Mouse (Mus musculus): Measurements from ENCODE around the gene Tmed3. TPM values are rescaled to one million over a fixed set of nuclear protein-coding genes. Genes with fewer than 3 reads are reported as not detected.

Gene Tmed3
- polyA plus RNA-seq (2012), result 29.9 and 32.2 TPM in 2 replicates

DNA sequence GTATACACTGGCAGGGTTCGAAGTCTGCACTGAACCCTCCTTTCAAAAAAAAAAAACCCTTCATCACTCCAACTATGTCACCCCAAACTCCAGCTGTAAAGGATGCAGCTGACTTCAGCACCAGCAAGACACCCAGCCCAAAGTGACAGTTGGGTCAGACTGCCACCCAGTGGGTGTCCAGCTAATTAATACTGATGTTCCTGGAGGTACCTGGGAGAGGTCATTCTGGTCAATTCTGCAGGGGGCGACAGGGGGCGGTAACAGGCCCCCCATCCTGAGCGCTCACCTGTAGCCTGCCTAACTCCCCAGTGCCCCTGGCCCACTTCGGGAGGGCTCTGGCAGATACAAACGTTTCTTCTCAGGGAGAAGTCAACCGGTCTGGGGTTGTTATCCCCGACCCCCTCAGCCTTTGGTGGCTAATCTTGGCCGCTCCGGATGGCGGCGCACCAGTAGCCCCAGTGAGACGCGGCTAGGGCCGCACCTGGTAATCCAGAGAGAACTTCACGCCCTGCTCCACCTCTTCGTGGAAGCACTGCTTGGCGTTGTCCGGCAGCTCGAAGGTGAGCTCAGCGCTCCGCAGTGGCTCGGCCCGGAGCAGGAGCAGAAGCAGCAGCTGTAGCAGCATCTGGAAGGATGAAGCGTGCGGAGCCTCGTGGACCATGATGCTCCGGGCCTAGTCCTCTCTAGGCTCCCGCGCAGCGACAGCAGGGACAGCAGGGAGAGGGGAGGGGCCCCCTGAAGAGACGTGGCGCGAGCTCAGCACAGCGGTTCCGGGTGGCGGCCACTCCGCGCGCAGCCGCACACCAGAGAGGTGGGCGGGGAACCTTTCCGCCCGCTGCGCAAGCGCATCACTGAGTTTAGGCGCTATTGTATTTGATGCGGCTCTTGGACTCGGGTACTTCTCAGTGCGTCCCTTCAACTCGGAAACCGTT, at the start of gene Tmed3:
TSS of gene Tmed3 (minus strand) at position 804 of the 932 bp plus-strand sequence.
- no peak for TF ChIP-seq GATA1 (IDR thresholded peaks at IDR 0.05; ENCODE audit: low read length)

DNA sequence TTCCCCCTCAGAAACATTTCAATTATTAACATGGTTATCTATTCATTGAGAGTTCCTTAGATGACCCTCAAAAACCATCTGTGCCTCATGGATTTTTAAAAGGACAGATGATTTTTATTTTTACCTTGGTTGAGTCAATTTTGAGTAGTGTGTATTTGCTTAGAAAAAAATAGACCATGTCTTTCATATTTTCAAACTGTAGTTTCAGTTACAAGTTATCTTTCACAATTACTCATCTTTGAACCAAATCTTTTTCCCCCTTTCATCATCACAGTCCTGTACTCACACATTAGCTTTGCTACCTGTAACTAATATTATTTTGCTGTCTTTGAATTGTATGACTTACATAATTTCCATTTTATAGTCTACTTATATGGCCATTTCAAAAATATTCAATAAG, 35.2 kb upstream of the Tmed3 start:
- no peak for TF ChIP-seq GATA1 (IDR thresholded peaks at IDR 0.05; ENCODE audit: low read length)

DNA sequence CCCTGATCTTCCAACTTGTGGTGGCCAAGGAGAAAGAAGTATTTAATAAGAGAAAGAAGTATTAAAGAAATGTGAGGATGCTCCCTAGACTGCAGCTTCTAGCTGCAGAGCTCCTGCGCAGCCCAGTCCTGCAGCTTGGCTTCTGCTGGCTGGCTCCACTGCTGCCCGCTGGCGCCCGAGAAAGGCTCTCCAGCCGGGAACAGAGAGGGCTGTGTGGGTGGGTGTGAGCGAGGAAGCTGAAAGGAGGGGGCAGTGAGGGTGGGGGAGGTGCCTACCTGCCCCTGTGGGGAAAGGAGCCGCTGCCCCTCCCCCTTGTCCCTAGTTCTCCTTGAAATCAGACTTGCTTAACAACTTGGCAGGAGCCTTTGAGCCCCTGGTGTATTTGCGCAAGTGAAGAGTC, 33.4 kb upstream of the Tmed3 start, which contains the start of gene Ankrd34c:
TSS of gene Ankrd34c (minus strand) at position 181 of the 400 bp plus-strand sequence.
- TF ChIP-seq GATA1 (IDR thresholded peaks at IDR 0.05; ENCODE audit: low read length), result no peak

DNA sequence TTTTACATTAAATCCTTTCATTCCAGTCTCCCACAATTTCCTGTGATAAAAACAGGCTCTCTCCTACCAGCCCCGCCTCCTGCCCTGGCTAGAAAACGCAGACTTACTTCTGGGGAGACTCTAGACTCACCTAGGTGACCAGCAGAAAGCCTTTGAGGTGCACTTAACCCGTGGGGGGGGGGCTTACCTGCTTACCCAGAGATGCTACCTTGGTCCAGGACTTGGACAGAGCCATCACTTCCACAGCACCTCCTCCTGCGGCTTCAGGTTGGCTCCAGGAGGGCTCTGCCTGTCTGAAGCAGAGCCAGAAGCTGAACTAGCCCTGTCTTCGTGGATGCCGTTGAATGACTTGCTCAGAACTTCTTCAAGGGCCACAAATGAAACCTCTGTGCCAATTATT, 33.0 kb upstream of the Tmed3 start:
- no peak for TF ChIP-seq GATA1 (IDR thresholded peaks at IDR 0.05; ENCODE audit: low read length)

DNA sequence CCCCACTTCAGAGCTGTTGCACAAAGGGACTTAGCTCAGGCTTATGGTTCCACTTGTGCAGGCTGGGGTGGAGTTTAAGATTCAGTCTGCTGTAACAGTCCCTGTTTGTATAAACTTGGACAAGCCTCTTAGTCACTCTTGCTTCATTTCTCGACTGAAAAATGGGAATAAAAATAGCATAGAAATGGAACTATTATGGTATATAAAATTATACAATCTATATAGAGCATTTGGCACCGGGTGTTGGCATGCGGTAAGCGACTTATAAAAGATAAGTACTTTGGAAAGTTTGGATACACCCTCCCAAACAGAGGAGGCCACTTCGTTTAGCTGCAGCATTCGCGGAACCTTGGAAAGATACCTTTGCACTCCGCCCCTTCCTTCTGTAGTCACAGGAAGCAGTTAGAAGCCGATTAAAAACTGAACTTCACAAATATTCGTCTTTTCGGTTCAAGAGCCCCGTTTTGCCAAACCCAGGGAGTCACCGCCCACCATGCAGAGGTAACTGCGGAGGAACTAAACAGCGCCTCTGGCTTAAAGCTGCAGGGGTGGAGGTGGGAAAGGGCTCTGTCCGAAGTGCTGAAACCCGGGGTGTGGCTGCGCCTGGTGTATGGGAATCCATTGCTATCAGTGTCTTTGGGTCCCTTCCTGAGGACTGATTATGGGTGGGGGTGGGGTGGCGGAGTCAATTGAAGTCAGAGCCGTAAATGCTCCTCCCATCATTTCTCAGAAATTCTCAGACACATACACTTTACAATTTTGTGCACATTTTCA, 32.3 kb upstream of the Tmed3 start:
- TF ChIP-seq GATA1 (IDR thresholded peaks at IDR 0.05; ENCODE audit: low read length), result no peak

DNA sequence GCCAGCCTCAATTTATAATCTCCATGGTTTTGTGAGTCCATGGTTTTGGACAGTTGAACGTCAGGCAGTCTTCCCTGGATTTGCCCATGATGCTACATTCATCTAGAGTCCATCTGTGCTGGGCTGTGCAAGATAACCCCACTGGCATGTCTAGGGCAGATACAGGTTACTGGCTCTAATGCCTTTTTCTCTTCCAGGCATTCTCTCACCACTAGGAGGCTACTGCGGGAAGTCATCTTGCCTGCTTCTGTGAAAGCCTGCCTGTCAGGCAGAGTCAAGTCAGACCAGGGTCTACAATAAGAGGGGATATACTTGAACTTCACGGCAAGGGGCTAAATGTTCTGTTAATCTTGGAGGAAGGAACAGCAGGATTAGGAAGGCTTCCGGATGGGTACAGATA, 2.0 kb upstream of the Tmed3 start:
- TF ChIP-seq GATA1 (IDR thresholded peaks at IDR 0.05; ENCODE audit: low read length), result no peak

DNA sequence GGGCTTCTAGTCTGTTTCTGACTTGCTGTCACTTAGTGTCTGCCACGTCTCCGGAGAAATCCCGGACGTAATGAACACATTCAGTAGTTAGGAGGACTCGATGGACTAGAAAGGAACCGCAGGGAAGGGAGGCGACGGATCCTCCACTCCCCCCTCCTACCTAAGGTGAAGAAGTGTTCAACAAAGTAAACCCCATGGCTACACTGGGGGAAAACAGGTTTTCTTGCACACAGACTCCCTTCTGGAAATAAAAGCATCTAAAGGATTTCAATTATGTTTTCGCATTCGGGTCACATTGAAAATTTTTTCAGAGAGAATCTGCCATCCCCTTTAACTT, 297 bp upstream of the Tmed3 start:
- TF ChIP-seq GATA1 (IDR thresholded peaks at IDR 0.05; ENCODE audit: low read length), result no peak

DNA sequence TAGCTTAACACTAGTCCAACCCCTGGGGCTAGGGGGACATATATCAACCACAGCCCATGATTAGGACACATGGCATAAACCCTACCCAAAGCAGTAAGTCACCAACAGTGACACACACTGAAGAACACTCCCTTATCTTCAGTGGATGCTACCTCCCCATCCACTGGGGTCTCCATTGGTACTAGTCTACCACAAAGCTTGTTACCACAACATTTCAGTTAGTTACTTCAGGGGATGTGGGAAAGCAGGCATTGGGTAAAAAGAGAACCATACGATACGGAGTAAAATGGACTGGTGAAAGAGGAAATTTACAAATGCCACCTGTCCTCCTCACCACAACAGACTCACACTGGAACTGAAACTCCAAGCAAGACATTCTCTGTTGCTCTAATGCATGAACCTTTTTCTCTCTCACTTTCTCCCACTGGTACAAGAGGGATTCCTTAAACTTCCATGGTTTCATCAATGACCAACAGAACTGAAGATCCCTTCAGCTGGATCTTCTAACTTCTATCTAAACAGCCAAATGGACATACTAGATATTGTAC, 3.9 kb downstream of the Tmed3 start:
- no peak for TF ChIP-seq GATA1 (IDR thresholded peaks at IDR 0.05; ENCODE audit: low read length)

DNA sequence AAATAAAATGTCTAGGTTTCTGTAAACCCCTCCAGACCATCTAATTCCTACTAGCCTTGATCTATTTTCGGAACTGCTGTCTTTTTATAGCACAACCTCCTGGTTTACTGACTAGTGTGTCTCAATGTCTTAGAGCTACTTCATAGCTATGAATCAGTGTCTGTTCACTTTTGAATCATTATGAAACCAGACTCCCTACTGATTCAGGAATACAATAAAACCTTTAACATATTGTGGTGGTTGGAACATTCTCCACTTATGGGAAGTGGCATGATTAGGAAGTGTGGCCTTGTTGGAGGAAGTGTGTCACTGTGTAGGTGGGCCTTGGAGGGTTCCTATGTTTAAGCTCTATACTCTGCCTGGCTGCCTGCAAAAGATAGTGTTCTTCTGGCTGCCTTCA, 9.7 kb downstream of the Tmed3 start:
- no peak for TF ChIP-seq GATA1 (IDR thresholded peaks at IDR 0.05; ENCODE audit: low read length)

DNA sequence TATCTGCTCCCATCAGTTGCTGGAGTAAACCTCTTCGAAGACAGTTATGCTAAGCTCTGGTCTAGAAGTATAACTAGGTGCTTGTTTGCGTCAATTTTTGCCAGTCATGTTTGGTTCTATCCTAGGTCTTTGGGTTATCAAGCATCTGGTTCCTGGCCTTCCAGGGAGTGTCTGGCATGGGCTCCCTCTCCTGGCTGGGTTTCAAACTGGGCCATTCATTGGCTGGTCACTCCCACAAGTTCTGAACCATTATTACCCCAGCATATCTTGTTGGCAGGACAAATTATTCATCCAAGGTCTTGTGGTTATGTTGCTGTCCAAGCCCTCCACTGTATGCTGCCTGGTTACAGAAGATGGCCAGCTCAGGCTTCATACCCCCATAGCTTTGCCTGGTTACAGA, 11.2 kb downstream of the Tmed3 start:
- TF ChIP-seq GATA1 (IDR thresholded peaks at IDR 0.05; ENCODE audit: low read length), result no peak

DNA sequence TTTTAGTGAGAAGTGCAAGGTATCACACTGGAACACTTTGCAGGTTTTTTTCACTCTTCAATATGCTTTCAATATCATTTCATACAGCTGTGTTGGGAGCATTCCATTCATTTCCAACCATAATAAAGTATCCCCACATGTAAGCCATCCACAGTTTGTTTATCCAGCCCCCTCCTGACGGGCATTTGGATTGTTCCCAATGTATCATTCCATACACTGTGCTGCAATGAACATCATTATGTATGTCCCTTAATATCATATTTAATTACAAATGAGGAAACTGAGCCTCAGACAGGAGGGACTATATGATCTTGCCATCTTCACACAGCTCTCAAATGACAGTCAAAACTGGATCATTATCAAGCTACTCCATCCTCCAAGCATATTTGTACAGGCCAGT, 15.7 kb downstream of the Tmed3 start:
- no peak for TF ChIP-seq GATA1 (IDR thresholded peaks at IDR 0.05; ENCODE audit: low read length)

DNA sequence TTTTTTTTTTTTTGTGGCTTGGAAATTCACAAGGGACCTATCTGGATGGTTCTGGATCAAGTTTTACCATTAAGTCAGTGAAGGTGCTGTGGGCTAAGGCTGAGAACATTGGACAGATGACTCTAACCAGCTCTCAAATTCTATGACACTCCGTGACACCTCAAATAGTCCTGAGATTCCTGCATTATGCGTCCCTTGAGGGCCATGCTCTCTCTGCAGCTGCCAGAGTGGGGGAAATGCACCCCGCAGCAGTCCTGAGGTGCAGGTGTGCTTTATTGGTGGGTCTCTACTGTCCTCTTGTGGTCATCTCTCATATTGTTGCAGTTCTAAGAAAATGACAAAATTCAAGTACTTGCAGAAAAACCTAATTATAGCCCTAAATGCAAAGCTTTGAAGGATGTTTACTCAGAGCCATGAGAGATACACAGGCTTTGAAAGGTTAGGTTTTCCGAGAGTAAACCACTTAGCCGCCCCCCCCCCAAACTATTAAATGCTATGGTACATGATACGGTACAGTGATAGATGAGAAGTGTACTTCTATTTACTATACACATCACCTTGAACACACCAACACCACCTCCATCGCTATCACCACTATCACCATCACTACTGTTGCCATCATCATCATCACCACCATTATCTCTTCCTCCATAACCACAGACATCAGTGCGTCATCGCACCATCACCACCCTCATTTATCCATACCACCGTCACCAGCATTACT, 17.2 kb downstream of the Tmed3 start:
- TF ChIP-seq GATA1 (IDR thresholded peaks at IDR 0.05; ENCODE audit: low read length), result no peak

DNA sequence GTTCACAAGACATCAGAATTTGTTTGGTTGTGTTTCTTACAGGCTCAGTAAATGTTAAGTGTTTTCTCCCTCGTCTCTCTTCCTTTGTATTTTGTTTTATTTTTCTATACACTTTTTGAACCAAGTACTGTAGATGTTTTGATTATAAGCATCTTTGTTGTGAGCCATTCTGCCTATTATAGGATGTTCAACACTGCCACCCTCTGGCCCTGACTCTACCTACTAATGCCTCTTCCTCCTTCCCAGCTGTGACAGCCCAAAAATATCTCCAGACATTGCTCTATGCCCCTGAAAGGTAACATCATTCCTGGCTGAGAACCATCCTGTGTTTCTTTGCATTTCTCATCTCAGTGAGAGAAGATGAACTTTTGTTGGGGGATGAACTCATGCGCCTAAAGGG, 18.6 kb downstream of the Tmed3 start:
- TF ChIP-seq GATA1 (IDR thresholded peaks at IDR 0.05; ENCODE audit: low read length), result no peak

DNA sequence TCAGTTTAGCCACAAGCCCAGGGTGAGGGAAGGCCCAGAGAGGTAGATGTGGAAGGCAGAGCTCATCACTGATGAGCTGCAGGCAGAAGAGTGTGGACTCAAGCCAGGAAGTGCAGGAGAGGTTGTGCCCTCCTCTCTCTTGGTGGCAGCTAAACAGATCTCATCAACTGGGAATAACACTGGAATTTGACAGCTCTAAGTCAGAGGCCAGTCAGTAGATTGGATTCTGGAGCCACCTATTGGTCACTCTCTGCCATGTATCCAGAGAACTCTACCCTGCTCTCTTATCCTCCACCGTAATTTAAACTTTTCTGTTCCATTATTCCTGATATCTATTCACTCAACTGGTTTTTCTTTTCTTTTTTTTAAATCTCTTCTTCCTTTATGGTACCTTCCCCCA, 25.9 kb downstream of the Tmed3 start:
- TF ChIP-seq GATA1 (IDR thresholded peaks at IDR 0.05; ENCODE audit: low read length), result no peak

DNA sequence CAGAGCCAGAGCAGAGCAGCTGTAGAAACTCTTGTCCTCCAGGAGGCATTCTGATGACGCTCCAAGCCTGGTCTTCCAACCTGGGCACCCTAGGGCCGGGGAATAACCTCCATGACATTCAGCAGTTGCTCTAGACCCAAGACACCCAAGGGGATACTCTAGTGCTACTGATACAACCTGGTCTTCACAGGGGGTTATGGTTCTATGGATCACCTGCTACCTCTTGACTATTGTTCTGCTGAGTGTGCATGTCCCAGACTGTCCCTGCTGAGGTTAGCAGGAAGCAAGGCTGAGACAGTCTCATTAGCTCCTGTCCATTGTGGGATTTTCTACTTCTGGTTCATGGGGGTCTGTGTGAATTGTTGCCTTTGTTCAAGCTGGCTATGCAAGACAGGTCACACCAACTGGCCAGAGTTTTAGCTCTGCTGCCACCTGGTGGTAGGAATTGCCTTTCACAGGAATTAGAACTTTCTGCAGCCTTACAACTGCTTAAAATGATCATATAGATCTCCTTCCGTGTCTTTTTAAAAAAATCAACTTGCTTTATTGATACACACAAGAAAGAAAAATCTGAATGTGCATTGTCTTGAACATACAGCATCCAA, 30.8 kb downstream of the Tmed3 start:
- TF ChIP-seq GATA1 (IDR thresholded peaks at IDR 0.05; ENCODE audit: low read length), result no peak

Measured in G1E-ER4 (cell line).